Comparison of ENCODE assay signal across 17 mouse cellular contexts in the genomic region with DNA sequence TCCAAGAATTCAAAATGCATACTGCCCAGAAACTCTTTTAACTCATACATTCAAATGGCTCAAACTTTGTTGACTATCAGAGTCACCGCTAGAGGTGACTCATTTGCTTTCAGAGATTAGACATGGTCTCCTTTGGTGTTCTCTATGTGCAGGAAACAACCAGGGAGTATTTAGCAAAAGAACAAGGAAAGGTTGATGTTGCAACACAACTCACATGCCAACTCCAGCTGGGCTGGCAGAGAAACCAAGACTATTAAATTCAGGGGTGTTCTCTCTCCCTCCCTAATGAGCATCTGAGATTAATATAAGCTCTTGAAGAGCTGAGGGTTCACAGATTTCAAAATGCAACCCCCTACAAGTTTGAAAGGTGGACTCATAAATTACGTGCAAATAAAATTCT.
DNase-seq lines count a peak whose midpoint lies in the region; ATAC-seq and TF ChIP-seq lines count a peak whose summit lies in the region.
"Had no signal": no experiment of that assay in that cellular context is flagged by ENCODE, and none has a peak within 500 bp of the region (broad histone marks: within the 10 kb centered on the region; RNA-seq: fewer than 3 reads in every experiment).

No protein-coding gene starts in this region.

- H3K27me3 ChIP-seq in lung, postnatal 0 days (replicated peaks; ENCODE audit: insufficient read depth, low read length), result no peaks in the 10 kb centered on the region
- H3K27me3 ChIP-seq in myocyte (ENCODE audit: control insufficient read depth, insufficient read depth, insufficient read length), result no peaks in the 10 kb centered on the region
- H3K27me3 ChIP-seq in midbrain, postnatal 0 days (ENCODE audit: insufficient read depth, low read length), result no peaks in the 10 kb centered on the region
- H3K27me3 ChIP-seq: neural tube, embryonic 13.5 days had no signal

- H3K36me3 ChIP-seq in lung, postnatal 0 days (ENCODE audit: insufficient read depth, low read length), result no peaks in the 10 kb centered on the region
- H3K36me3 ChIP-seq in myocyte (ENCODE audit: control insufficient read depth, insufficient read depth), result no peaks in the 10 kb centered on the region
- H3K36me3 ChIP-seq in midbrain, postnatal 0 days (ENCODE audit: insufficient read depth, low read length), result no peaks in the 10 kb centered on the region
- H3K36me3 ChIP-seq: neural tube, embryonic 13.5 days had no signal

- no peak for TF ChIP-seq POLR2A in myocyte (IDR thresholded peaks at IDR 0.05; ENCODE audit: insufficient read length, low read depth)

- no peak overlapping the region for H3K9ac ChIP-seq in lung, postnatal 0 days (replicated peaks; ENCODE audit: low read depth)
- H3K9ac ChIP-seq in midbrain, postnatal 0 days (replicated peaks; ENCODE audit: low read length, poor library complexity, severe bottlenecking), result no peak overlapping the region
- H3K9ac ChIP-seq: forebrain, postnatal 0 days; hindbrain, embryonic 14.5 days; liver, embryonic 14.5 days; neural tube, embryonic 13.5 days had no signal

- no peak overlapping the region for H3K27ac ChIP-seq in lung, postnatal 0 days (ENCODE audit: low read length)
- H3K27ac ChIP-seq in midbrain, postnatal 0 days (ENCODE audit: low read depth, low read length), result no peak overlapping the region
- H3K27ac ChIP-seq: heart, adult 2 months; hindbrain, embryonic 14.5 days; liver, embryonic 14.5 days; neural tube, embryonic 13.5 days had no signal

- no peaks in the 10 kb centered on the region for H3K9me3 ChIP-seq in lung, postnatal 0 days (ENCODE audit: low read length)
- no peaks in the 10 kb centered on the region for H3K9me3 ChIP-seq in midbrain, postnatal 0 days (ENCODE audit: low read length)
- H3K9me3 ChIP-seq: neural tube, embryonic 13.5 days had no signal

- TF ChIP-seq CTCF in lung, postnatal 0 days (IDR thresholded peaks at IDR 0.05), result no peak
- no peak for TF ChIP-seq CTCF in midbrain, postnatal 0 days (IDR thresholded peaks at IDR 0.05)

- 79% methylated on average over 2 of the region's 2 CpGs for WGBS in lung, postnatal 0 days
- 78% methylated on average over 2 of the region's 2 CpGs for WGBS in midbrain, postnatal 0 days

- H3K79me2 ChIP-seq in myocyte (ENCODE audit: control insufficient read depth, insufficient read depth), result no peaks in the 10 kb centered on the region

- H3ac ChIP-seq in myocyte (ENCODE audit: control insufficient read depth, insufficient read length), result no peak overlapping the region

- H3K4me2 ChIP-seq in lung, postnatal 0 days (replicated peaks; ENCODE audit: low read depth, low read length), result no peak overlapping the region
- no peak overlapping the region for H3K4me2 ChIP-seq in myocyte (ENCODE audit: low read depth)
- no peak overlapping the region for H3K4me2 ChIP-seq in midbrain, postnatal 0 days (ENCODE audit: low read depth, low read length, poor library complexity, severe bottlenecking)
- H3K4me2 ChIP-seq: hindbrain, embryonic 14.5 days; neural tube, embryonic 13.5 days had no signal

- TF ChIP-seq EP300 in lung, postnatal 0 days (IDR thresholded peaks at IDR 0.05), result no peak

- no peak for ATAC-seq in lung, postnatal 0 days
- ATAC-seq in midbrain, postnatal 0 days (ENCODE audit: low FRiP score), result no peak
- ATAC-seq: activated CD4-positive, CD25-positive, alpha-beta regulatory T cell, adult 4 months; forebrain, postnatal 0 days; intestine, postnatal 0 days had no signal

- H3K4me3 ChIP-seq in lung, postnatal 0 days (ENCODE audit: low read depth, low read length), result no peak overlapping the region
- H3K4me3 ChIP-seq in myocyte, result no peak overlapping the region
- no peak overlapping the region for H3K4me3 ChIP-seq in midbrain, postnatal 0 days (ENCODE audit: low read depth, low read length)
- H3K4me3 ChIP-seq: heart, adult 2 months; neural tube, embryonic 13.5 days had no signal

- peak; percentile 31 for DNase-seq in lung, postnatal 0 days (ENCODE audit: low spot score)
- DNase-seq in lung, postnatal 4 days, result no peak
- peak; percentile 57 for DNase-seq in fibroblast of lung, adult 2 months (ENCODE audit: low read depth)
- DNase-seq in hindlimb bud, embryonic 11.5 days (ENCODE audit: extremely low spot score, low read depth, low spot score), result peak; percentile 39
- no peak for DNase-seq in right cerebral cortex, postnatal 36 days (ENCODE audit: low spot score in 2 of 2)
- no peak for DNase-seq in midbrain, postnatal 0 days (ENCODE audit: low spot score)
- DNase-seq: cerebellum, adult 9-11 months; embryo, embryonic 11 days; forebrain, postnatal 0 days; kidney, postnatal 10 days had no signal

- no peaks in the 10 kb centered on the region for H3K4me1 ChIP-seq in lung, postnatal 0 days (ENCODE audit: insufficient read depth, low read depth, low read length)
- no peaks in the 10 kb centered on the region for H3K4me1 ChIP-seq in midbrain, postnatal 0 days (ENCODE audit: insufficient read depth, low read length)
- H3K4me1 ChIP-seq: neural tube, embryonic 13.5 days had no signal

TF ChIP-seq in myocyte, 11 proteins besides CTCF, POLR2A, EP300 and RAD21:
- TF ChIP-seq CEBPB (IDR thresholded peaks at IDR 0.05; ENCODE audit: insufficient read depth, poor library complexity, severe bottlenecking) (peak; percentile 78), MYOD1 (IDR thresholded peaks at IDR 0.05; ENCODE audit: control insufficient read depth in 1 of 3, insufficient read length in 2 of 3, low read depth in 2 of 3) (no peak)

Comparison
In these comparisons a context has a peak if more than half of its experiments do, and no peak if none do; other contexts are left out.
1. DNase-seq: peak in lung, postnatal 0 days (single experiment), fibroblast of lung, adult 2 months (single experiment) and hindlimb bud, embryonic 11.5 days (single experiment); none in lung, postnatal 4 days (0 of 2), right cerebral cortex, postnatal 36 days (0 of 2) and midbrain, postnatal 0 days (single experiment).